Mouse (Mus musculus) embryonic facial prominence, embryonic 13.5 days (tissue): ENCODE measurements around the gene Tec. TPM values are rescaled to one million over a fixed set of nuclear protein-coding genes. Genes with fewer than 3 reads are reported as not detected.

Experiments used
- ATAC-seq: fragments of 200-750 bp; cut with Nextera tagmentation; 2 replicates; pipeline ENCODE4 v1.8.0; 2017; ENCODE audit warnings: low read depth; ENCODE audit not compliant: insufficient number of reproducible peaks, insufficient read depth, low FRiP score, low TSS enrichment
- H3K27ac ChIP-seq: fragments of 300-500 bp; sonication (generic); 2 replicates; pipeline ENCODE4 v1.5.1; 2015; ENCODE audit warnings: moderate library complexity, mild to moderate bottlenecking, inconsistent platforms
- H3K27me3 ChIP-seq: fragments of 300-500 bp; sonication (generic); 2 replicates; pipeline ENCODE4 v1.6.1; 2015; ENCODE audit warnings: mild to moderate bottlenecking, inconsistent platforms
- H3K36me3 ChIP-seq: fragments of 300-500 bp; sonication (generic); 2 replicates; pipeline ENCODE4 v1.6.1; 2015; ENCODE audit warnings: mild to moderate bottlenecking, inconsistent platforms
- H3K4me1 ChIP-seq: fragments of 300-500 bp; sonication (generic); 2 replicates; pipeline ENCODE4 v1.6.1; 2015; ENCODE audit warnings: inconsistent platforms
- H3K4me2 ChIP-seq: fragments of 300-500 bp; sonication (generic); 2 replicates; pipeline ENCODE4 v1.6.1; 2015; ENCODE audit warnings: moderate library complexity, mild to moderate bottlenecking, inconsistent platforms
- H3K4me3 ChIP-seq: fragments of 300-500 bp; sonication (generic); 2 replicates; pipeline ENCODE4 v1.5.1; 2015; ENCODE audit warnings: mild to moderate bottlenecking, inconsistent platforms
- H3K9ac ChIP-seq: fragments of 300-500 bp; sonication (generic); 2 replicates; pipeline ENCODE4 v1.6.1; 2015; ENCODE audit warnings: mild to moderate bottlenecking, inconsistent platforms
- H3K9me3 ChIP-seq: fragments of 300-500 bp; sonication (generic); 2 replicates; pipeline ENCODE4 v1.6.1; 2016; ENCODE audit warnings: inconsistent platforms
- WGBS: fragments of 180-500 bp; shearing (Covaris S2); methylation state at CpG from one replicate; pipeline ENCODE4 v1.1.7; 2015; ENCODE audit warnings: mixed read lengths; 5-methylcytosine and 5-hydroxymethylcytosine counted together
- polyA plus RNA-seq: library from polyadenylated mRNA; unstranded; fragments of >200 nt; fragmentation: Nextera tagmentation; extraction: Ambion mirVana; gene quantifications from 2 replicates; pipeline ENCODE4 v1.2.1, GENCODE M21; 2015

Gene Tec
- polyA plus RNA-seq, 1 experiment from 2014 or later = 4.1 TPM

DNA sequence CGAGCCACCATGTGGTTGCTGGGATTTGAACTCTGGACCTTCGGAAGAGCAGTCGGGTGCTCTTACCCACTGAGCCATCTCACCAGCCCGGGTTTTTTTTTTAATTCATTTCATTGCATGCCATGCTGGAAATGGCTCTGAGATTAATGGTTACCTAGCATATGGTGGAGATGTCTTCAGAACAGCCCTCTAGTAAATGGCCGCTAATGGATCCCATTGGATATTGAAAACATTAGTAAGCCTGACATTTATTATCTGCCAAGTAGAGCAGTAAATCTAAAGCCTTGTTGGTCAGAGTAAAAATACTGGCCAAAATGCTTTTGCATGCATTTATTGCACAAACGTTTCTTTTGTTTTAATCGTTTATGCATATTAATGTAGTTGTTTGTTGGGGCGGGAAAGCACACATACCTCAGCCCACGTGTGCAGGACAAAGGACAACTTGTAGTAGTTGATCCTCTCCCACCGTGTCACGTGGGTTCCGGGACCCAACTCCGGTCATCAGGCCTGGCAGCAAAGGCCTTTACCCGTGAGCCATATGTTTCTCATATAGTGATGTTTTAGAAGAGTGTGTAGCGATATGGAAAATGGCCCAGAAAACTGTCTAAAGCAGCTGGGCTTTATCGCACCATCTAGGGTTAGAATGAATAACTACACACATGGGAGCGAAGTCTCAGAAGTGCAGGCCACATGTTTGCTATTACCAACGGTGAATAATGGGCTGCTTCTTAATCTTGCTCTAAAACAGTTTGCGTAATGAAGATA is 18.4 kb upstream of the Tec start:
- no peak overlapping the region for H3K9ac ChIP-seq
- no peak for ATAC-seq
- no peak overlapping the region for H3K27ac ChIP-seq
- H3K27me3 ChIP-seq = no peaks in the 10 kb centered on the region
- H3K4me2 ChIP-seq = no peak overlapping the region
- H3K4me1 ChIP-seq = 0 out of 2 replicates have a peak, but pooled peaks cover 7% of the 10 kb centered on the region
- 57% methylated on average over 19 of the region's 19 CpGs for WGBS
- no peaks in the 10 kb centered on the region for H3K36me3 ChIP-seq
- H3K9me3 ChIP-seq = no peaks in the 10 kb centered on the region
- H3K4me3 ChIP-seq = no peak overlapping the region

DNA sequence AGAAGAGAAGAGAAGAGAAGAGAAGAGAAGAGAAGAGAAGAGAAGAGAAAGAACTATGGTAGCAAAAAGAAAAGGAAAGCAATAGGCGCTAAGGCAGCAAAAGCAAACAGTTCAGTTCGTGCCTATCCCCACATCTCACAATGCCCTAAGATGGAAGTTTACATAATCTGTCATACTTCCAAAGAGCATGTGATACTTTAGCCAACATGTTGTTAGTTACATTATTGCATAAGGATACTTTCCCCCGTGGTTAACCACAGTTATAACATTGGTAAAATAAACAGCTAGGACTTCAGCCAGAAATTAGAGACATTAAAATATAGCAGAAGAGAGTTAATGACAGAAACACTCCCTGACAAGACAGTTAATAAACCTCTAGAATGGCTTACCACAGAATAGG is 15.4 kb upstream of the Tec start:
- Histone ChIP-seq H3K4me2 (no peak overlapping the region), H3K27me3 (peaks cover 6% of the 10 kb centered on the region), H3K9ac (no peak overlapping the region), H3K9me3 (no peaks in the 10 kb centered on the region), H3K4me3 (no peak overlapping the region), H3K4me1 (0 out of 2 replicates have a peak, but pooled peaks cover 7% of the 10 kb centered on the region), H3K27ac (no peak overlapping the region), H3K36me3 (no peaks in the 10 kb centered on the region)
- no peak for ATAC-seq
- 71% methylated on average over 3 of the region's 3 CpGs for WGBS

DNA sequence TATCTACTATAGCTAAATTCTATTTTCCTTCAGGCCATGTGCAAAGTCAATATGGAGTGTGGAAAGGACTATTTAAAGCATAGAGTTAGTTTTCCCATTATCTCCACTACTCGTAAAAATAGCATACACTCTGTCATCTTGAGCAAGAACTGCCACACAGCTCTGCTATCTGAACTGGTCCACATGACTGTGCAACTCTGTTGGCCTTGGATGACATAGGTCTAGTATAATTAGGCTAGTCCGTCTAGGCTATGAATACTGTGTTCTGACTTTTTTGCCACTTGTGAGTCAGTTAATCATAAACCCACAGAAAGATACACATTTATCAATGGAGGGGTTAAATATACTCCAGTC is 14.1 kb upstream of the Tec start:
- Histone ChIP-seq H3K4me3 (no peak overlapping the region), H3K27ac (no peak overlapping the region), H3K9ac (no peak overlapping the region), H3K4me1 (0 out of 2 replicates have a peak, but pooled peaks cover 6% of the 10 kb centered on the region), H3K27me3 (peaks cover 9% of the 10 kb centered on the region), H3K36me3 (no peaks in the 10 kb centered on the region), H3K4me2 (no peak overlapping the region), H3K9me3 (no peaks in the 10 kb centered on the region)
- ATAC-seq = no peak
- WGBS = 72% methylated on average over 2 of the region's 2 CpGs

DNA sequence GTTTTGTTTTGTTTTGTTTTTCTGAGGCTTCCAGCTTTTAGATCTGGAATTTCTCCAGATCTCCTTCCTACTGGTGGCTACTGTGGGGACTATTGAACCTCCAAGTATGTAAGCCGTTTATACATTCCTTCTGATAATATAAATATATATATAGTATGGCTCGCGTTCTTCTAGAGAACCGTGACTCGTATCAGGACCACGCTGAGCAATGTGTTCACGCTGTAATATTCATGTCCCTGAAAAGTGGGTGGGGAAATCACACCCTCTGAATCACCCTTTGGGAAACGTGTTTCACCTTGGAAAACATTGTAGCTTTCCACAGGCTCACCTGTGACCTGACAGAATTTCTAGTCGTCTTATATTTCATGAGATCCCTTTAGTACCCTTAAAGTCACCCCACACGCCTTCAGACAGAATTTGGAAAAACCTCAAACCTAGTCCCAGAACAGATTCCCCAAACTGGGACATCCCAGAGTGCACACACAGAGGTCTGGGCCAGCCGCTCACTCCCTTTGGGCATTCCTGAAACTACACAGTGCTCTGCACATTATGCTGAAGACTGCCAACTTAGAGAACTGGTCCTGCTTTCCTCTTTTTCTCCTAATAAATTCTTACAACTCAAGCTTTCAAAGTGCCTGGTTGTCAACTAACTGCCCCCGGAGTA is 13.6 kb upstream of the Tec start:
- Histone ChIP-seq H3K9ac (no peak overlapping the region), H3K4me1 (0 out of 2 replicates have a peak, but pooled peaks cover 3% of the 10 kb centered on the region), H3K27ac (no peak overlapping the region), H3K27me3 (peaks cover 11% of the 10 kb centered on the region), H3K36me3 (no peaks in the 10 kb centered on the region), H3K4me3 (no peak overlapping the region), H3K9me3 (no peaks in the 10 kb centered on the region), H3K4me2 (no peak overlapping the region)
- 87% methylated on average over 12 of the region's 12 CpGs for WGBS
- ATAC-seq = no peak

DNA sequence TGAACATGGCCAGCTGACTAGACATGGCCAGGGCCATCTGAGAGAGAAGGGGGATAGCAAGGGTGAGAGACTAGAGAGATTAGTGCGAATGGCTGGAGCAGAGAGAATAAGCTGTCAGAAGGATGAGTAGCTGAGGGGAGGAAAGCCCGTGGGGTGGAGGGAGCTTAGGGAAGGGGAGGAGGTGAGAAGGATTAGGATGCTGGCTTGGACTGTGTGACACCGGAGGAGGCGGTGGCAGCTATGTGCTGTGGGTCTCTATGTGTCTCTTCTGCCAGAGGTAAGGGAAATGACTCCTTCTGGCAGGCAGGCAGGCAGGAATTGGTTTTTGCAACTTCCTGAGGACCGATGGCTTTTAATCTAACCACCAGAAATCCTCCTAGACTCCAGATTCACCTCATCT is 11.5 kb upstream of the Tec start:
- Histone ChIP-seq H3K27me3 (peaks cover 23% of the 10 kb centered on the region), H3K9ac (no peak overlapping the region), H3K27ac (no peak overlapping the region), H3K4me3 (no peak overlapping the region), H3K36me3 (no peaks in the 10 kb centered on the region), H3K4me2 (no peak overlapping the region), H3K9me3 (no peaks in the 10 kb centered on the region), H3K4me1 (peaks cover 7% of the 10 kb centered on the region)
- 33% methylated on average over 5 of the region's 5 CpGs for WGBS
- ATAC-seq = no peak

DNA sequence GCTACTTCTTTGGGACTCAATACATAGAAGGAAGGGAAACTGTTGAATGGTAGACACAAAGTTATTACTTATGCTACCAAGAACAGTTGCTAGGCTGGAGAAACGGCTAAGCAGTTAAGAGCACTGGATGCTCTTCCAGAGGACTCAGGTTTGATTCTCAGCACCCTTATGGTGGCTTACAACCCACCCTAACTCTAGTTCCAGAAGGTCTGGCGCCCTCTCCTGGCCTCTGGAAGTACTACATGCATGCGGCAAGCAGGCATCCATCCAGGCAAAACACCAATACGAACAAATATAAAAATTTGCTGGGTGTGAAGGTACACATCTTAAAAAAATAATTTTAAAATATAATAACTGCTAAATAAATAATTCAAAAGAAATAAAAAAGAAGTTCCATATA is 2.8 kb upstream of the Tec start:
- peaks cover 37% of the 10 kb centered on the region for H3K27me3 ChIP-seq
- 79% methylated on average over 4 of the region's 4 CpGs for WGBS
- peaks cover 18% of the 10 kb centered on the region for H3K4me1 ChIP-seq

DNA sequence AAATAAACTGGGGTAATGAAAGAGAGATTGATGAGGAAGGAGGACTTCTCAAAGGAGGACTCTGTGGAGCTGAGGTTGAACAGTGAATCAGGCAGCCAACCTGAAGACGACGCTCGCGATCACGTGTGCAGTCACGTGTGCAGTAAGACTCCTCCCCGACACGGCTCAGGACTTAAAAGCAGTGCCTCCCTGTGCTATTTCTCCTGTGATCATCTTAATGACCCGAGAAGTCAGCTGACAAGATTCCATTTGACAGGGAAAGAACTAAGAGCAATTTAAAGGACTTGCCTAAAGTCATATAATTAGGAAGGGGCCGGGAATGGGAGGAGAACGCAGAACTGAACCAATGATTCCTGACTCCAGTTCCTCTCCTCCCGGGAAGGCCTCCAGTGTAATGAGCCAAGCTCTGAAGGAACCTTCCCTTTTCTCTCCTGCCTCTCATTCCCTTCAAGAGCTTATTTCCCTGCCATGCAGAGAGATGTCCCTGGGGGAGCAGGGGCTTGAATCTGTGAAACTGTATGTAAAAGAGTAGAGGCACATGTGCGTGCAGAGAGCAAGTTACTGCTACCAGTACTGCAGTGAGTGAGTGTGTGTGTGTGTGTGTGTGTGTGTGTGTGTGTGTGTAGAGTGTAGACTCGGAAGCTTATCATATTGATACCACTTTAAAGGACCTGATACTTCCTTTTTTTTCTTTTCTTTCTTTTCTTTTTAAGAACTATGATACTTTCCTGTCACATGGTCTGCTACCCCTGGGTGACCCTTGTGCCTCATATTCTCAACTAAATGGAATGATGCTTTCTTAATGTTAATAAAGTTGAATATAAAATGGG is 1.7 kb upstream of the Tec start:
- no peaks in the 10 kb centered on the region for H3K36me3 ChIP-seq
- H3K27ac ChIP-seq = no peak overlapping the region
- H3K9ac ChIP-seq = no peak overlapping the region
- peaks cover 16% of the 10 kb centered on the region; the same call in 1 of the 2 replicates for H3K4me1 ChIP-seq
- H3K4me3 ChIP-seq = no peak overlapping the region
- H3K27me3 ChIP-seq = peaks cover 36% of the 10 kb centered on the region
- H3K4me2 ChIP-seq = no peak overlapping the region
- H3K9me3 ChIP-seq = no peaks in the 10 kb centered on the region
- WGBS = 62% methylated on average over 14 of the region's 14 CpGs
- ATAC-seq = no peak

More for the DNA sequence above, 2.8 kb upstream of the Tec start:
- Histone ChIP-seq H3K4me3 (no peak overlapping the region), H3K9me3 (no peaks in the 10 kb centered on the region), H3K4me2 (no peak overlapping the region), H3K9ac (no peak overlapping the region), H3K36me3 (no peaks in the 10 kb centered on the region), H3K27ac (no peak overlapping the region)
- no peak for ATAC-seq

DNA sequence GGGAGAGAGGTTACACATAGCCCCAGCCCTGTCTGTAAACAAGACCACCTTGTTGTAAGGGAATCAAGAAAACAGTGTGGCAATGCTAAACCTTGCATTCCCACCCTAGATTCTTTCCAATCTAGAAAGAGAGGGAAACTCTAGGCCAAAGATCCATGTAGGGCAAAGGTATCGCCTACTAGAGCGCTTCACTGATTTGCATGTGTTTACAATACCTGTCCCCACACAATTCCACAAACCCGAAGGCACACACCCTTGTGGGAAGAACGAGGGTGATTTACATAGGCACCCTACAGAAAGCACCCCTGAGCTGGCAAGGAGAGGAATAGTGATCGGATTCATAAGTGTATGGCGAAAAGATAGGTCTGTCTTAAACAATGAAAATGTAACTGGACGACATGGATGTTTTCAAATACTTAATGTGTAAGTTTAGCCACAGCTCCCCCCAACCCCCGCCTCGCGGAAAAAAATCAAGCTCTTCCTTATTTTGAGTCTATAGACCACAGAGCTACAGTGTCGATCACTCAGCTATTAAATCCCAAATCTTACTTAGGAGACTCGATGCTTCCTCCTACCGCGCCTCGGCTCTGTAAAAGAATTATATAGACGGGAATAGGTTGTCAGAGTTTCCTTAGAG is 1.1 kb downstream of the Tec start:
- Histone ChIP-seq H3K27ac (no peak overlapping the region), H3K9ac (no peak overlapping the region), H3K9me3 (no peaks in the 10 kb centered on the region), H3K4me1 (peaks cover 16% of the 10 kb centered on the region; the same call in 1 of the 2 replicates), H3K4me2 (peak overlapping the region; percentile 96), H3K36me3 (no peaks in the 10 kb centered on the region), H3K4me3 (peak overlapping the region; percentile 57), H3K27me3 (peaks cover 33% of the 10 kb centered on the region)
- 20% methylated on average over 16 of the region's 16 CpGs for WGBS
- no peak for ATAC-seq

DNA sequence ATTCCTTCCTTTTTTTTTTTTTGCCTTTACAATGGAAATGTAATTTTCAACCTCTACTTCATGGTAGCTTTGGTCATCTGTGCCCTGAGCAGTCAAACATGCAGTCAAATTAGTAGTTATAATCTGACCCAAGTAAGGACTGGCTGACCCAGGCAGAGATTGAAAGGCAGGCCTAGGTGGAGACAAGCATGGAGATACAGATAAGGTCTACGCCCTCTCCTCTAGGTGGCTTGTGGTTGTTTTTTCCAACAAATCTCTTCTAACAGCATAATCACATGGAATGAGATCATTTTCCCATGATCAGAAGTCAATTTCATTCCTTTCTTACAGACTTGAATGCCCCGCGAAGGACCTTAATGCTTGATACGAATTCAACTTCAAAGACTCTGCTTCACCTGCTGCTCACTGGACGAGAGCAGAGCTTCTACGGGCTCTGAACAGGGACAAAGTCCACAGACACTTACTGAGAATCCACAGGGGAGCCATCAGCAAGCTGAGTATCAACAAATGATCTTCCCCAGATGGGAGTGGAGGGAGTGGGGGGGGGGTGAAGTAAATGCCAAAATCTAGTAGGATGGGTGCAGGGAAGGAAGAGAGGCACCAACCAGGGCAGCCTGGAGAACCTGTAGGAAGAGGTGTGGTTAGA is 1.9 kb downstream of the Tec start:
- Histone ChIP-seq H3K4me3 (no peak overlapping the region), H3K27ac (no peak overlapping the region), H3K4me1 (peaks cover 16% of the 10 kb centered on the region; the same call in 1 of the 2 replicates), H3K9ac (no peak overlapping the region), H3K27me3 (peaks cover 33% of the 10 kb centered on the region), H3K36me3 (no peaks in the 10 kb centered on the region), H3K9me3 (no peaks in the 10 kb centered on the region), H3K4me2 (no peak overlapping the region)
- ATAC-seq = no peak
- 66% methylated on average over 6 of the region's 6 CpGs for WGBS

DNA sequence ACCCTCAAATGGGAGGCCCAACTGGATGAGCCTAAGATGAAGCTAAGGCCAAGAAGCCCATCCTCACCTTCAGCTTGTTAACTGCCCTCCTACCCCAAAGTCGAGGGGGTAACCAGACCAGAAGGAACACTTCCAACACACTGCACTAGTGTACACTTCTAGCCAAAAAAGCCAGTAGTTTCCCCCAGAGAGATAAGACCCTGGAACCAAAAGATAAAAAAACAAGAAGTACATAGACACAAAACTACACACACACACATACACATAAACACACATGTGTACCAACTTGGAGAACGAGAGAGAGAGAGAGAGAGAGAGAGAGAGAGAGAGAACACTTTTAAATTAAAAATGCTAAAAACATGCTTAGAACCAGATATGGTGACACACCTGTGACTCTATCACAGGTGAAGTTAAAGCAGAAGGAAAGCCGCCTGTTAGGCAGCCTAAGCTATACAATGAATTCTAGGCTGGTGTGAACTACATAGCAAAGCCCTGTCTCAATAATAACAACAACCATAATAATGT is 3.6 kb downstream of the Tec start:
- no peak overlapping the region for H3K27ac ChIP-seq
- WGBS = 82% methylated on average over 3 of the region's 3 CpGs
- peaks cover under 1% of the 10 kb centered on the region; the same call in 1 of the 2 replicates for H3K9me3 ChIP-seq
- no peak overlapping the region for H3K9ac ChIP-seq
- H3K36me3 ChIP-seq = no peaks in the 10 kb centered on the region
- no peak overlapping the region for H3K4me3 ChIP-seq
- H3K4me2 ChIP-seq = no peak overlapping the region
- peaks cover 33% of the 10 kb centered on the region for H3K27me3 ChIP-seq
- ATAC-seq = no peak
- H3K4me1 ChIP-seq = peaks cover 16% of the 10 kb centered on the region; the same call in 1 of the 2 replicates
